Mouse (Mus musculus): ENCODE data around the gene Fli1. TPM values are rescaled to one million over a fixed set of nuclear protein-coding genes. Genes with fewer than 3 reads are reported as not detected.

Gene Fli1
- total and polyA plus RNA-seq, 2 experiments = 1.6 to 3.0 TPM

GRCm38 (mm10) chr9:32494891-32495642 lies 47.6 kb downstream of the Fli1 start:
- Histone ChIP-seq H3K9ac (ENCODE audit: low read depth, low read length) (no peak overlapping the region), H3K36me3 (ENCODE audit: control insufficient read depth, insufficient read depth, low read length) (no peaks in the 10 kb centered on the region), H3K27me3 (ENCODE audit: control insufficient read depth, insufficient read depth, low read length) (no peaks in the 10 kb centered on the region), H3K4me1 (ENCODE audit: control insufficient read depth, insufficient read depth, low read length) (no peaks in the 10 kb centered on the region), H3K4me3 (ENCODE audit: insufficient read depth, low read depth, low read length) (no peak overlapping the region), H3K27ac (replicated peaks; ENCODE audit: insufficient read depth, low read depth, low read length) (no peak overlapping the region), H3K79me2 (ENCODE audit: control insufficient read depth, insufficient read depth, low read length) (peaks cover 3% of the 10 kb centered on the region; the same call in 1 of the 2 replicates)
- 47% methylated on average over 8 of the region's 8 CpGs for WGBS
- TF ChIP-seq POLR2A (IDR thresholded peaks at IDR 0.05; ENCODE audit: extremely low read depth, insufficient read depth, low read length) = no peak
- DNase-seq (ENCODE audit: extremely low read depth, low read depth, low spot score) = no peak

DNA sequence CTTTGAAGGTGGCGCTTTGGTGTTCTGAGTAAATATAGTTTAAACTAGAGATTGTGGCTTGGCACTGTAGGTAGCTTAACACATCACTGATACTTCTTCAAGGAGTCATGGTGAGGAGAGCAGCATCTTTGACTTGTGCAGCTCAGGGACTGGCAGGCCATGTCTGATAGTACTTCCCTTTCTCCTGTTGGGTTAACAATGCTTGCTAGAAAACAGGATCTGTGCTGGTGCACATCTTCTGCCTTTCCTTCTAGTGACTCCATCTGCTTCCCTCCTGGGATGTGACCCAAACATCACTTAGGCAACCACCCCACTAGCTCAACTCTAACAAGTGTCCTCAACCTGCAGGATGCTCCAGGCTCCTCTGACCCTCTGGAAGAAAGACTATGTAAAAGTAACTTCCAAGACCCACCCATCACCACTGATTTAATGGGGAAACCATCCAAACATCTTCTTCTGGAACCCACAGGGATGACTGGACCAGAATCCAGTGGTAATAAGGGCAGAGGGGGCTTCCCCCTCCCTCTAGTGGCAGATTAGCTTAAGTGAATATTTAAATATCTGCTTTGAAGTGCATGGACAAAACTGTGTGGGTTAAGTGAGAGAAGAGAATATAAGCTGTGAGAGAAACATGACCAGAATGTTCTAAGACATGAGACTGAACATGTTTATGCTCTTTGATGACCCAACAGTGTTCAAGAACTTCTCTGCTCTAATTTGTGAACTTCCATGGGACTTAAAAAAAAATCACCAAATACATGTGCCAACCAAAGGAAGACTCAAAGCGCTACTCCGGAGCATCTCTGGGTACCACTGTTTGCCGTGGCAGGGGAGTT lies 48.9 kb downstream of the Fli1 start:
- Histone ChIP-seq H3K27me3 (ENCODE audit: control insufficient read depth, insufficient read depth, low read length) (no peaks in the 10 kb centered on the region), H3K27ac (replicated peaks; ENCODE audit: insufficient read depth, low read depth, low read length) (no peak overlapping the region), H3K4me1 (ENCODE audit: control insufficient read depth, insufficient read depth, low read length) (peaks cover 1% of the 10 kb centered on the region; the same call in 1 of the 2 replicates), H3K79me2 (ENCODE audit: control insufficient read depth, insufficient read depth, low read length) (peaks cover 3% of the 10 kb centered on the region; the same call in 1 of the 2 replicates), H3K36me3 (ENCODE audit: control insufficient read depth, insufficient read depth, low read length) (no peaks in the 10 kb centered on the region), H3K4me3 (ENCODE audit: insufficient read depth, low read depth, low read length) (no peak overlapping the region), H3K9ac (ENCODE audit: low read depth, low read length) (no peak overlapping the region)
- WGBS = 85% methylated on average over 4 of the region's 4 CpGs
- DNase-seq (ENCODE audit: extremely low read depth, low read depth, low spot score) = no peak
- TF ChIP-seq CTCF (IDR thresholded peaks at IDR 0.05; ENCODE audit: low read depth, low read length) (no peak), POLR2A (IDR thresholded peaks at IDR 0.05; ENCODE audit: extremely low read depth, insufficient read depth, low read length) (no peak)

GRCm38 (mm10) chr9:32492753-32493152 lies 49.9 kb downstream of the Fli1 start:
- TF ChIP-seq POLR2A (IDR thresholded peaks at IDR 0.05; ENCODE audit: extremely low read depth, insufficient read depth, low read length) (no peak), CTCF (IDR thresholded peaks at IDR 0.05; ENCODE audit: low read depth, low read length) (no peak)
- Histone ChIP-seq H3K27me3 (ENCODE audit: control insufficient read depth, insufficient read depth, low read length) (no peaks in the 10 kb centered on the region), H3K4me3 (ENCODE audit: insufficient read depth, low read depth, low read length) (no peak overlapping the region), H3K27ac (replicated peaks; ENCODE audit: insufficient read depth, low read depth, low read length) (no peak overlapping the region), H3K79me2 (ENCODE audit: control insufficient read depth, insufficient read depth, low read length) (0 out of 2 replicates have a peak, but pooled peaks cover 3% of the 10 kb centered on the region), H3K9ac (ENCODE audit: low read depth, low read length) (no peak overlapping the region), H3K36me3 (ENCODE audit: control insufficient read depth, insufficient read depth, low read length) (no peaks in the 10 kb centered on the region), H3K4me1 (ENCODE audit: control insufficient read depth, insufficient read depth, low read length) (peaks cover 3% of the 10 kb centered on the region; the same call in 1 of the 2 replicates)
- DNase-seq (ENCODE audit: extremely low read depth, low read depth, low spot score) = no peak
- 34% methylated on average over 2 of the region's 2 CpGs for WGBS

DNA sequence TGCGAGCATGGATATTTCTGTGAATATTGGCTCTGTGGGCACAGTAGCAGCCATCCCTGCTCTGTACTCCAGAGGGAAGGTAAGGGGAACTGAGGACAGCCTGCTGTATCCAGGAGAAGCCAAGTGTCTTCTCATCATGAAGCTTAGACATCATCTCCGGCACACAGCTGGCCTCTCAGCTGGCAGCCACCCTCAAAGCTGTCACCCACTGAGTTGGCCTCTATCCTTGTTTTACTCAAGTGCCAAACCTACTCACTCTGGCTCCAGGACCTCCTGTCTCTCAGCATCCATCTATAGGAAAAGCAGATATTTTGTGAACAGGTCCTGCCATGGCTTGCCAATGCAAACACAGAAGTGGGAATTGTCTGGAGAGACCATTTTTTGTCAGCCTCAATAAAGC lies 51.2 kb downstream of the Fli1 start:
- Histone ChIP-seq H3K27ac (replicated peaks; ENCODE audit: insufficient read depth, low read depth, low read length) (no peak overlapping the region), H3K4me1 (ENCODE audit: control insufficient read depth, insufficient read depth, low read length) (peaks cover 3% of the 10 kb centered on the region; the same call in 1 of the 2 replicates), H3K27me3 (ENCODE audit: control insufficient read depth, insufficient read depth, low read length) (no peaks in the 10 kb centered on the region), H3K36me3 (ENCODE audit: control insufficient read depth, insufficient read depth, low read length) (no peaks in the 10 kb centered on the region), H3K9ac (ENCODE audit: low read depth, low read length) (no peak overlapping the region), H3K4me3 (ENCODE audit: insufficient read depth, low read depth, low read length) (no peak overlapping the region), H3K79me2 (ENCODE audit: control insufficient read depth, insufficient read depth, low read length) (no peaks in the 10 kb centered on the region)
- WGBS = 93% methylated on average over 2 of the region's 2 CpGs
- TF ChIP-seq POLR2A (IDR thresholded peaks at IDR 0.05; ENCODE audit: extremely low read depth, insufficient read depth, low read length) = no peak
- DNase-seq (ENCODE audit: extremely low read depth, low read depth, low spot score) = no peak

DNA sequence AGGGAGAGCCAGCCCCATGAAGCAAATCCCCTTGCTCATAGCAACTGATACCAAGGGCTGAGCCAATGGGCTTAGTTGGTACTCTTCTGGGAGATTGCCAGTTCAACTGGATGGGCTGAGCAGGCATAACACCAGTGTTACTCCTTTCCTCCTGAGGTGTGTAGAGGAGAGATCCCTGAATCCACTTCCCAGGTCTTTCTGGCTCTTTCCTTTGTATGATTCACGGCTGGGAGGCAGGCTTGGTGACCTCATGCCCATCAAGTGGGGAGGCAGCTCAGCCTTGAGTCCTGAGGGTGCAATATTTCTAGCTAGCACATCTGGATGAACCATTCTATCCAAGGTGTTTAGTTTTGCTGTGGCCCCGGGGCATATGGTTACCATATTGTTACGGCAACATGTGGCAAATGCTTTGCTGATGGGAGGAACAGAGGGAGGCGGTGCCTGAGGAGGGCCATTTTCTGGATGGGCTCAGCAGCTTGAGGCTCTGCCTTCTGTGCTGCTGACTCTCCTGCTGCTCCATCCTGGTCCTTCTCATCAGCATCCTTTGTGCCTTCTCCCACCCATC lies 52.8 kb downstream of the Fli1 start:
- Histone ChIP-seq H3K9ac (ENCODE audit: low read depth, low read length) (no peak overlapping the region), H3K4me3 (ENCODE audit: insufficient read depth, low read depth, low read length) (no peak overlapping the region), H3K27me3 (ENCODE audit: control insufficient read depth, insufficient read depth, low read length) (no peaks in the 10 kb centered on the region), H3K36me3 (ENCODE audit: control insufficient read depth, insufficient read depth, low read length) (no peaks in the 10 kb centered on the region), H3K79me2 (ENCODE audit: control insufficient read depth, insufficient read depth, low read length) (no peaks in the 10 kb centered on the region), H3K4me1 (ENCODE audit: control insufficient read depth, insufficient read depth, low read length) (peaks cover 3% of the 10 kb centered on the region; the same call in 1 of the 2 replicates), H3K27ac (replicated peaks; ENCODE audit: insufficient read depth, low read depth, low read length) (no peak overlapping the region)
- DNase-seq (ENCODE audit: extremely low read depth, low read depth, low spot score) = no peak
- 86% methylated on average over 4 of the region's 4 CpGs for WGBS
- TF ChIP-seq POLR2A (IDR thresholded peaks at IDR 0.05; ENCODE audit: extremely low read depth, insufficient read depth, low read length) = no peak
- no peak for TF ChIP-seq CTCF (IDR thresholded peaks at IDR 0.05; ENCODE audit: low read depth, low read length)
